Mouse (Mus musculus): ENCODE data around the gene Scn3a. TPM values are rescaled to one million over a fixed set of nuclear protein-coding genes. Genes with fewer than 3 reads are reported as not detected.

The Scn3a gene
- polyA plus RNA-seq (2016; fragmentation: Nextera tagmentation; extraction: Ambion mirVana), result 0.17 and 0.46 TPM in 2 replicates

DNA sequence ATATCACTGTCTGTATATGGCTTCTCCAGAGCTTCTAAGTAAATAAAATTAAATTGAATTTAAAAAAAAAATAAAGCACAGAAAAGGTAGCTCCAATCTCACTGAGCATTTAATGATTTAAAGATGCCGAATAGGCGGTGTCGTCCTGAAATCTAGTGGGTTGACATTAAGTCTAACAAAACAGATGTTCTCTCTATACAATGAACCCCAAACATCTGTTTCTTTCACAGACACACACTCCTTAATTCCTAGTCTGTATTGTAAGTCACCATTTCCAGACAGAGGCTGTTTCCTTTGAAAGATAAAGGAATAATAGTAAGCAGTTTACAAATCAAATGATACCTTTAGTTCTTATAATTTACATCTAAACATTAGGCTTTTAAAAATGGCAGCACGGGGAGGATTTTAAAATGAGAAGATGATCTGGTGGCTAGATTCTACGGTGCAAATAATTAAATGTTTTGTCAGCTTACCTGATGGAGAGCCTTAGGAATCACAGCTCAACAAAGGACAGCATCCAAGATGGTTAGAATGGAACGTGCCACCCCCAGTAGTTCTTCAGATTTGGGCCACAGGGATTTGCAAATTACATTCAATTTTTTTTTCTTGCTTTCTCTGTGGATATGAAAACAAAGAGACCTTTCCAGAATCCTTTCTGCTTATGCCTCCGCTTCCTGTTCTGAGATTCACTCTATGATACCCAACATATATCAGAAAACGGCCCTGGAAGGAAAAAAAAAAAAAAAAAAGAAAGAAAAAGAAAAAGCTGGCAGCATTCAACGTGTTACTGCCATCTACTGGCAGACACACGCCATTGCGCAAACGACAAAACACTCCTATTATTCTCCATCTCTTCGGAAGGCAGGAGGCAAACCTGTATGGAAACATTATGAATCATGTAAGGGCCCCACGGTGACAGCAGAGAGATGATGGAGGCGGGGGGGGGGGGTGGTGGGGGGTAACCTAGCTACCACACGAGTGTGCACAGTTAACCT lies at the start of gene Scn3a:
TSS of gene Scn3a (minus strand) at position 835 of the 995 bp plus-strand sequence.
- Histone ChIP-seq H3K4me3 (no peak within 1 kb of the TSS), H3K9me3 (no peaks in the 10 kb centered on the region), H3K4me1 (peaks cover 8% of the 10 kb centered on the region), H3K36me3 (no peaks in the 10 kb centered on the region), H3K27ac (no peak within 1 kb of the TSS), H3K27me3 (ENCODE audit: insufficient read depth, poor library complexity, severe bottlenecking) (no peaks in the 10 kb centered on the region)
- WGBS, result 31% methylated on average over 16 of the region's 16 CpGs
- DNase-seq (ENCODE audit: low spot score), result no peak

- no peaks in the 10 kb centered on the region for H3K27me3 ChIP-seq (ENCODE audit: insufficient read depth, poor library complexity, severe bottlenecking)
Measured at GRCm38 (mm10) chr2:65611887-65612286, 44.5 kb upstream of the Scn3a start.

GRCm38 (mm10) chr2:65607813-65608212 lies 40.4 kb upstream of the Scn3a start:
- Histone ChIP-seq H3K27me3 (ENCODE audit: insufficient read depth, poor library complexity, severe bottlenecking) (no peaks in the 10 kb centered on the region), H3K36me3 (no peaks in the 10 kb centered on the region), H3K9me3 (no peaks in the 10 kb centered on the region), H3K27ac (no peak overlapping the region), H3K4me1 (no peaks in the 10 kb centered on the region), H3K4me3 (no peak overlapping the region)
- DNase-seq (ENCODE audit: low spot score), result no peak

More at GRCm38 (mm10) chr2:65611887-65612286, 44.5 kb upstream of the Scn3a start:
- Histone ChIP-seq H3K4me3 (no peak overlapping the region), H3K4me1 (no peaks in the 10 kb centered on the region), H3K36me3 (no peaks in the 10 kb centered on the region), H3K27ac (no peak overlapping the region), H3K9me3 (no peaks in the 10 kb centered on the region)
- DNase-seq (ENCODE audit: low spot score), result no peak
- WGBS, result 78% methylated on average over 4 of the region's 4 CpGs

DNA sequence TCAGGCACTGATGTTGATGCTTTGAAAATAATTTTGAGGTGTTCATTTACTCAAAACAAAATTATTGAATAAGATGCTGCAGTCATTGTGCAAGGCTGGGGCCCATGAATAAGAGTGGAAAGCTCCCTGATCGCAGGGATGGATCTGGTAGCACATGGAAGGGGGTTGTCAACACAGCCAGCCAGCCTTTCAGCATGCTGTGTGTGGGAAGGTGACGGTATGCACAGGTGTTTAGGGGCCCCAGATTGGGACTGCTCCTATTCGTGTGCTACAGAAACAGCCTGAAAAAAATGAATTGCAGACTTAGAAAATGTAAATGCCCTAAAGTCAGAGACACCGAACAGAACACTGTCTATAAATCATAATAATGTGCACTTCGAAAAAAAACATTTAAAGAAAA lies 20.3 kb upstream of the Scn3a start:
- 74% methylated on average over 5 of the region's 5 CpGs for WGBS
- Histone ChIP-seq H3K36me3 (no peaks in the 10 kb centered on the region), H3K9me3 (no peaks in the 10 kb centered on the region), H3K27me3 (ENCODE audit: insufficient read depth, poor library complexity, severe bottlenecking) (no peaks in the 10 kb centered on the region), H3K27ac (no peak overlapping the region), H3K4me1 (no peaks in the 10 kb centered on the region), H3K4me3 (no peak overlapping the region)
- DNase-seq (ENCODE audit: low spot score), result no peak

DNA sequence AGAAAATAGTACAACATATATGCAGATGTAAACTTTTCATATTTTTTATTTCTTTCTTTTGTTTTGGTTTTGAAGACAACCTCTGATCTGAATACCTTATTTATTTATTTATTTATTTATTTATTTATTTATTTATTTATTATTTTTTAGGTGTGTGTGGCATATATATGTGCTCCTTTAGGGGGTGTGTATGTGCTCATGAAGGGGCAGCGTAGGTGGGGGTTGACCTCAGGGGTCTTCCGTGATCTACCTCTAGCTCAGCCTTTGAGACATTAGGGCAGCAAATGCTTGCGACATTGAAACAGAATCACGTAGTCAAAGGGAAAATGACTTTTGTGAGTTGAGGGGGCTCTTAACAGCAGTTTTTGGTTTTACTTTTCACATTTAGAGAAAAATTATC lies 498 bp upstream of the Scn3a start:
- no peak for DNase-seq (ENCODE audit: low spot score)
- H3K4me3 ChIP-seq, result no peak overlapping the region
- 89% methylated on average over 4 of the region's 4 CpGs for WGBS
- no peaks in the 10 kb centered on the region for H3K36me3 ChIP-seq
- H3K27me3 ChIP-seq (ENCODE audit: insufficient read depth, poor library complexity, severe bottlenecking), result no peaks in the 10 kb centered on the region
- H3K9me3 ChIP-seq, result no peaks in the 10 kb centered on the region
- peaks cover 8% of the 10 kb centered on the region for H3K4me1 ChIP-seq
- no peak overlapping the region for H3K27ac ChIP-seq

GRCm38 (mm10) chr2:65563898-65564297 lies 3.5 kb downstream of the Scn3a start:
- Histone ChIP-seq H3K27ac (no peak overlapping the region), H3K4me1 (peaks cover 8% of the 10 kb centered on the region), H3K4me3 (no peak overlapping the region), H3K27me3 (ENCODE audit: insufficient read depth, poor library complexity, severe bottlenecking) (no peaks in the 10 kb centered on the region), H3K36me3 (no peaks in the 10 kb centered on the region), H3K9me3 (no peaks in the 10 kb centered on the region)
- 20% methylated on average over 4 of the region's 4 CpGs for WGBS
- no peak for DNase-seq (ENCODE audit: low spot score)

GRCm38 (mm10) chr2:65557719-65558118 lies 9.7 kb downstream of the Scn3a start:
- WGBS, result 76% methylated on average over 3 of the region's 3 CpGs
- Histone ChIP-seq H3K27me3 (ENCODE audit: insufficient read depth, poor library complexity, severe bottlenecking) (no peaks in the 10 kb centered on the region), H3K4me3 (no peak overlapping the region), H3K4me1 (no peaks in the 10 kb centered on the region), H3K27ac (no peak overlapping the region), H3K9me3 (no peaks in the 10 kb centered on the region), H3K36me3 (no peaks in the 10 kb centered on the region)
- DNase-seq (ENCODE audit: low spot score), result no peak

DNA sequence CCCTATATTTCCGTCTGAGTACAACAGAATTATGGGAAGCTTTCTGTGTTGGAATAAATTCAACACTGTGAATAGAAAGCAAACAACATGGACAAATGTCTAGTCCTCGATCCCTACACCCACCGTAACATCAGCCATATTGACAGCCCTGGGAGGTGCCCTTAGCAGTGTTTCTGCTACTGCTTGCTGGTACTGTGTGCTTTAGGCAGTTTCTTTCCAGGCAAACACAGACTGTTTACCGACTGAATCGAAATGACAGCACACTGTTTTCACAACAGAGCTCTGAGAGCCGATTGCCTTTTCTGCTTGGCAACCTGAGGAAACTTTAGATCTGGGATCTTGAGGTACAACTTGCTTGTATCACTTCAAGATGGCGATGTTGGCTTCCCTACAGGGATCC lies 12.8 kb downstream of the Scn3a start:
- Histone ChIP-seq H3K9me3 (no peaks in the 10 kb centered on the region), H3K27me3 (ENCODE audit: insufficient read depth, poor library complexity, severe bottlenecking) (no peaks in the 10 kb centered on the region), H3K36me3 (no peaks in the 10 kb centered on the region), H3K27ac (no peak overlapping the region), H3K4me1 (0 out of 2 replicates have a peak, but pooled peaks cover 4% of the 10 kb centered on the region), H3K4me3 (no peak overlapping the region)
- DNase-seq (ENCODE audit: low spot score), result no peak
- WGBS, result 81% methylated on average over 7 of the region's 7 CpGs

- H3K9me3 ChIP-seq, result no peaks in the 10 kb centered on the region
- no peak for DNase-seq (ENCODE audit: low spot score)
- no peaks in the 10 kb centered on the region for H3K27me3 ChIP-seq (ENCODE audit: insufficient read depth, poor library complexity, severe bottlenecking)
- H3K27ac ChIP-seq, result no peak overlapping the region
- WGBS, result 68% methylated on average over 3 of the region's 3 CpGs
- H3K36me3 ChIP-seq, result no peaks in the 10 kb centered on the region
- 0 out of 2 replicates have a peak, but pooled peaks cover 4% of the 10 kb centered on the region for H3K4me1 ChIP-seq
- H3K4me3 ChIP-seq, result no peak overlapping the region
Measured at GRCm38 (mm10) chr2:65553473-65553872, 14.0 kb downstream of the Scn3a start.

DNA sequence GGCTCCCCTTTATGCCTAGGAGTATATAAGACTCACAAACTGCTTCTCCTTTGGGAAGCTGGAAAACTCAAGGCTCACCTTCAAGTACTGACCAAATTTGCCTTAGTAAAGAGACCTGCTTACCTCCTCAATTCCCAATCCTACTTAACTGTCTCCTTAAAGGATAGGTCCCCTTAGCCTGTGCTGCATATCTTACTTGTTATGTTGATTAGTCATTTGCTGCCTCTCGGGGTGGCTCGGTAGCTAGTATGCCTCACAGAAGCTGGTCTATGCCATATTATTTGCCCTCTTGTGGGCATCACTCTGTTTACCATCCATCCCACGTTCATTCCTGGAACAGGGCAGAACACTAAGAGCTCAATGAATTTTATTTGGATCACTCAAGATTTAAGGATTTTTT lies 14.7 kb downstream of the Scn3a start:
- Histone ChIP-seq H3K27me3 (ENCODE audit: insufficient read depth, poor library complexity, severe bottlenecking) (no peaks in the 10 kb centered on the region), H3K4me3 (no peak overlapping the region), H3K36me3 (no peaks in the 10 kb centered on the region), H3K27ac (no peak overlapping the region), H3K9me3 (no peaks in the 10 kb centered on the region), H3K4me1 (0 out of 2 replicates have a peak, but pooled peaks cover 4% of the 10 kb centered on the region)
- DNase-seq (ENCODE audit: low spot score), result no peak
- WGBS, result 56% methylated on average over 3 of the region's 3 CpGs

- H3K27ac ChIP-seq, result no peak overlapping the region
- DNase-seq (ENCODE audit: low spot score), result no peak
- 0 out of 2 replicates have a peak, but pooled peaks cover 4% of the 10 kb centered on the region for H3K4me1 ChIP-seq
- H3K4me3 ChIP-seq, result no peak overlapping the region
- H3K36me3 ChIP-seq, result no peaks in the 10 kb centered on the region
- H3K27me3 ChIP-seq (ENCODE audit: insufficient read depth, poor library complexity, severe bottlenecking), result 0 out of 2 replicates have a peak, but pooled peaks cover 3% of the 10 kb centered on the region
- WGBS, result 56% methylated on average over 5 of the region's 5 CpGs
- H3K9me3 ChIP-seq, result no peaks in the 10 kb centered on the region
Measured at GRCm38 (mm10) chr2:65552222-65552621, 15.2 kb downstream of the Scn3a start.

- no peaks in the 10 kb centered on the region for H3K36me3 ChIP-seq
- WGBS, result 35% methylated on average over 2 of the region's 2 CpGs
- no peak overlapping the region for H3K4me3 ChIP-seq
- 0 out of 2 replicates have a peak, but pooled peaks cover 4% of the 10 kb centered on the region for H3K27me3 ChIP-seq (ENCODE audit: insufficient read depth, poor library complexity, severe bottlenecking)
- no peak for DNase-seq (ENCODE audit: low spot score)
- no peaks in the 10 kb centered on the region for H3K9me3 ChIP-seq
- H3K27ac ChIP-seq, result no peak overlapping the region
- H3K4me1 ChIP-seq, result 0 out of 2 replicates have a peak, but pooled peaks cover 4% of the 10 kb centered on the region
Measured at GRCm38 (mm10) chr2:65551736-65552135, 15.7 kb downstream of the Scn3a start.

GRCm38 (mm10) chr2:65550564-65550963 lies 16.9 kb downstream of the Scn3a start:
- Histone ChIP-seq H3K27ac (no peak overlapping the region), H3K36me3 (no peaks in the 10 kb centered on the region), H3K27me3 (ENCODE audit: insufficient read depth, poor library complexity, severe bottlenecking) (0 out of 2 replicates have a peak, but pooled peaks cover 4% of the 10 kb centered on the region), H3K4me3 (no peak overlapping the region), H3K4me1 (0 out of 2 replicates have a peak, but pooled peaks cover 4% of the 10 kb centered on the region), H3K9me3 (no peaks in the 10 kb centered on the region)
- WGBS, result 92% methylated on average over 3 of the region's 3 CpGs
- no peak for DNase-seq (ENCODE audit: low spot score)

Measured in heart, embryonic 10.5 days (tissue).